Mouse (Mus musculus) forebrain, embryonic 15.5 days (tissue): ENCODE measurements at regions not wholly inside any gene's neighbourhood (a gene's known extent, or its start where the extent isn't known, plus 50 kb on each side); places are given as distances from the start of the nearest gene placed in this dataset.
A peak's percentile ranks its signal among the peaks of the same experiment; 100 is the strongest.

ENCODE experiments used
- ATAC-seq: fragments of 200-750 bp; cut with Nextera tagmentation; replicated peaks from 2 replicates; pipeline ENCODE4 v1.8.0; 2017; ENCODE audit warnings: mild to moderate bottlenecking, moderate TSS enrichment, moderate library complexity
- H3K27ac ChIP-seq: fragments of 300-500 bp; sonication (generic); replicated peaks from 2 replicates; pipeline ENCODE4 v1.5.1; 2015; ENCODE audit warnings: mild to moderate bottlenecking, inconsistent platforms
- H3K27me3 ChIP-seq: fragments of 300-500 bp; sonication (generic); 2 replicates; pipeline ENCODE4 v1.6.1; 2015; ENCODE audit warnings: inconsistent platforms
- H3K36me3 ChIP-seq: fragments of 300-500 bp; sonication (generic); 2 replicates; pipeline ENCODE4 v1.6.1; 2015; ENCODE audit warnings: mild to moderate bottlenecking, inconsistent platforms
- H3K4me1 ChIP-seq: fragments of 300-500 bp; sonication (generic); 2 replicates; pipeline ENCODE4 v1.6.1; 2015; ENCODE audit warnings: inconsistent platforms
- H3K4me2 ChIP-seq: fragments of 300-500 bp; sonication (generic); replicated peaks from 2 replicates; pipeline ENCODE4 v1.6.1; 2015; ENCODE audit warnings: mild to moderate bottlenecking, inconsistent platforms
- H3K4me3 ChIP-seq: fragments of 300-500 bp; sonication (generic); 2 replicates; pipeline ENCODE4 v1.5.1; 2015; ENCODE audit warnings: mild to moderate bottlenecking, inconsistent platforms
- H3K9ac ChIP-seq: fragments of 300-500 bp; sonication (generic); replicated peaks from 2 replicates; pipeline ENCODE4 v1.6.1; 2015; ENCODE audit warnings: mild to moderate bottlenecking, inconsistent platforms
- H3K9me3 ChIP-seq: fragments of 300-500 bp; sonication (generic); 2 replicates; pipeline ENCODE4 v1.6.1; 2016; ENCODE audit warnings: inconsistent platforms
- WGBS: fragments of 180-500 bp; shearing (Covaris S2); methylation state at CpG from one replicate; pipeline ENCODE4 v1.1.7; 2015; ENCODE audit warnings: mixed read lengths; 5-methylcytosine and 5-hydroxymethylcytosine counted together

DNA sequence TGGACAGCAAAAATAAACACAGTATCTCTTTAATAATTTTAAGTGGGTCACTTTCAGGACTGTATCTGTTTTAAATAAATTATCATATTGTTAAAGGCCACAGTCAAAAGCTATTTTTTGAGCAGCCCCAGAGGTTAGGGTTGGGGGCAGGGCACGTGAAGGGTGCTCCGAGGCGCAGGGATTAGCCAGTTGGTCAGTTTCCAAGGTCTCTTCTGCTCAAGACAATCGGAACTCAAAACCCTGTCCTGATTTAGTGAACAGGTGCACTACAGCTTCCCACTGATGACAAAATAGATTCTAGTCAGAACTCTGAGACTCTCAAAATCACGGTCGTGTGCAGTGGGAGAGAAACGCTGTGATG, 337.3 kb upstream of the 4930535I16Rik start:
- no peak for ATAC-seq
- Histone ChIP-seq H3K9ac (no peak overlapping the region), H3K36me3 (no peaks in the 10 kb centered on the region), H3K9me3 (no peaks in the 10 kb centered on the region), H3K4me1 (peaks cover 37% of the 10 kb centered on the region), H3K4me2 (no peak overlapping the region), H3K4me3 (no peak overlapping the region; the same call in 1 of the 2 replicates), H3K27me3 (peaks cover 9% of the 10 kb centered on the region; the same call in 1 of the 2 replicates), H3K27ac (no peak overlapping the region; the same call in 1 of the 2 replicates)
- 11% methylated on average over 7 of the region's 7 CpGs for WGBS

DNA sequence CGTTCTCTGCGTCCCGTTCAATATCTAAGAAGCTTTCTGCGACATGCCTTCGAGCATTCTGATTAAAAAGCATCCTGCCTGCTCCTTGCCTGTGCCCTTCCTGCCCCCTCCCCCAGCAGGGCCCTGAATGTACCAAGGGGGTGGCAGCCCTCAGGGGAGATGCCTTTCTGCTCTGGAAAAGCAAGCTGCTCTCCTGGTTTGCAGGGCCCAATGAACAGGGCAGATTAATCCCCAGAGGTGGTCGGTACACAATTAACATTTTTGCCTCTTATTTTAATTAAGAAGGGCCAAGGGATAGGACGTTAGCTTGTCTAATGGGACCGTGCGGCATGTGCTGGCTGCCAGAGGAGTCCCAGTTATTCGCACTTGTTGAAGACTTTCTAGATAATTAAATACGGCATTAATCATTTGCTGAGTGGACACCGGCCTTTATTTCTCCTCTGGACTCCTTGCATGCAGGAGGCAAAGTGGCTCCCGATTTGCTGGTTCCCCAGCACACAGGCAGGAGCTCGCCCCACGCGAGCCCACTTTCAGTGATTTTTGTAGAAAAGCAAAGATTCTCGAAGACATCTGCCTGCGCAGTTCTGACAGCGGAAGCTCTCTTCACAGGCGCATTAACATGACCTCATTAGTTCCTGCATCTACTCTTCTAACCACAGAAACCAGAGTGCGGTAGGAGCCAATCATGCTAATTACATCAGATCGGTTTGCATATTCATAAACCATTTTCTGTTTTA, 336.8 kb upstream of the 4930535I16Rik start:
- no peak overlapping the region for H3K9ac ChIP-seq
- WGBS = 6% methylated on average over 22 of the region's 22 CpGs

DNA sequence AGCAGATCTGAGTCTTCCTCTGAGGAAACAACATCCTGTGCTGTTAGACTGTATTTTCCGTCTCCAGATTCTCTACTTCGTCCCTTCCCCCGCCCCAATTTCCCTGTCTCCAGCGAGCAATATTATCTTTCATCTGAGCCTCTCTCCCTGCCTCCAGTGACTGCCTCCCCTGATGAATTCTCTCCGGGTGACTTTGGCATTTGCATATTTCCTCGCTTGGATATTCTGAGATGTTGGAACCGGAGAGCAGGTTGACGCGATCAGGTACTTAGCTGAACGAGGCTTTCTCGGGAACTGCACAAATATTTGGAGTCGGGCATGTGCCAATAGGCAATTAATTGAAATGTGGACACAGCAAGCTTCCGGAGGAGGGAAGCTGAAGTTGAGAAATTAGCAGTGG, 323.8 kb upstream of the 4930535I16Rik start:
- no peak overlapping the region for H3K9ac ChIP-seq
- no peaks in the 10 kb centered on the region for H3K36me3 ChIP-seq
- H3K4me2 ChIP-seq = no peak overlapping the region
- WGBS = 24% methylated on average over 13 of the region's 13 CpGs
- 0 out of 2 replicates have a peak, but pooled peaks cover 2% of the 10 kb centered on the region for H3K27me3 ChIP-seq
- no peaks in the 10 kb centered on the region for H3K9me3 ChIP-seq
- H3K4me3 ChIP-seq = no peak overlapping the region
- no peak for ATAC-seq
- H3K4me1 ChIP-seq = peaks cover 21% of the 10 kb centered on the region
- H3K27ac ChIP-seq = no peak overlapping the region

More for the DNA sequence above, 336.8 kb upstream of the 4930535I16Rik start:
- Histone ChIP-seq H3K4me1 (peaks cover 37% of the 10 kb centered on the region), H3K4me3 (no peak overlapping the region; the same call in 1 of the 2 replicates), H3K36me3 (no peaks in the 10 kb centered on the region), H3K27me3 (peaks cover 9% of the 10 kb centered on the region; the same call in 1 of the 2 replicates), H3K4me2 (peak overlapping the region; percentile 33), H3K9me3 (no peaks in the 10 kb centered on the region), H3K27ac (no peak overlapping the region)
- ATAC-seq = peak; percentile 61

DNA sequence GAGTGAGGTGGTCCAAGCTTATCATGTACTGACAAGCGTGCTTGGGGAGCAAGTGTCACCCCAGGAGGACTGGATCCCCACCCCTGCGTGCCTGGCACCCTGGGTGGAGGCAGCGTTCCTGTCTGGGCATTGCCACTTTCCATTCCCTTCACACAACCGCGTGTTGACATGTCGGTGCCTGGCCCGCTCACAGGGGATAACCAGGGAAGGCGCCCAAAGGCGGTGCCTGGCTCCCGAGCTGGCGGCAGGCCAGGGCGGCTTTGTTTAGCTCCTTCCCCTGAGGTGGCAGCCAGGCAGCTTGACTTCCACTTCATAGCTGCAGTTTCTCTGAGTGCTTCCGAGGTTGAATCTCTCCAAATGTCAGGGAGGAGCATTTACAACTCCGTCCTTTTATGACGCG, 318.7 kb upstream of the 4930535I16Rik start:
- ATAC-seq = peak; percentile 64; the same call in 1 of the 2 replicates
- Histone ChIP-seq H3K4me2 (peak overlapping the region; percentile 11; the same call in 1 of the 2 replicates), H3K27ac (peak overlapping the region; percentile 32; the same call in 1 of the 2 replicates)

DNA sequence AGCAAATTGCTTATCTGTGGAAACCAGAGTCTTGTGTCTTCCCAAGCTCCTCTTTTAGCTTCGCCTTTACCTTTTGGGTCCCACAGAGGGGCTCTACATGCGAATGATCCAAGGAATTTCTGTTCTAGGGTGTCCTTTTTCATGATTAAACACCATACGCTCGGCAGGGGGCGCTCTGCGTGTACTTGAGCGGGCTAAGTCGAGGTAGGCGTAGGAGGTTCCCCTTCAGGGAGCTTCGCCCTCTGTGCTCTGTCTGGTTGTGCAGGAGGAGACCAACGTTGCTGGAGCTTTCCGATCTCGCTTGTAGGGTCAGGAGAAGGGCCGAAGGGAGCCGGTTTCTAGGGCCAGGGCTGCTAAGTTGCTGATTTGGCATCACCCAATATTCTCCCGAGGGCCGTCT, 310.7 kb upstream of the 4930535I16Rik start:
- H3K4me3 ChIP-seq = no peak overlapping the region
- 11% methylated on average over 17 of the region's 17 CpGs for WGBS
- H3K9me3 ChIP-seq = no peaks in the 10 kb centered on the region
- peak; percentile 60; the same call in 1 of the 2 replicates for ATAC-seq
- peaks cover 12% of the 10 kb centered on the region for H3K4me1 ChIP-seq
- H3K9ac ChIP-seq = no peak overlapping the region
- no peak overlapping the region for H3K27ac ChIP-seq
- H3K4me2 ChIP-seq = no peak overlapping the region
- no peaks in the 10 kb centered on the region for H3K27me3 ChIP-seq
- H3K36me3 ChIP-seq = no peaks in the 10 kb centered on the region

More for the DNA sequence above, 318.7 kb upstream of the 4930535I16Rik start:
- H3K27me3 ChIP-seq = 0 out of 2 replicates have a peak, but pooled peaks cover 2% of the 10 kb centered on the region
- H3K4me1 ChIP-seq = peaks cover 21% of the 10 kb centered on the region
- H3K4me3 ChIP-seq = no peak overlapping the region
- no peaks in the 10 kb centered on the region for H3K36me3 ChIP-seq
- no peaks in the 10 kb centered on the region for H3K9me3 ChIP-seq
- 25% methylated on average over 16 of the region's 16 CpGs for WGBS
- H3K9ac ChIP-seq = no peak overlapping the region

DNA sequence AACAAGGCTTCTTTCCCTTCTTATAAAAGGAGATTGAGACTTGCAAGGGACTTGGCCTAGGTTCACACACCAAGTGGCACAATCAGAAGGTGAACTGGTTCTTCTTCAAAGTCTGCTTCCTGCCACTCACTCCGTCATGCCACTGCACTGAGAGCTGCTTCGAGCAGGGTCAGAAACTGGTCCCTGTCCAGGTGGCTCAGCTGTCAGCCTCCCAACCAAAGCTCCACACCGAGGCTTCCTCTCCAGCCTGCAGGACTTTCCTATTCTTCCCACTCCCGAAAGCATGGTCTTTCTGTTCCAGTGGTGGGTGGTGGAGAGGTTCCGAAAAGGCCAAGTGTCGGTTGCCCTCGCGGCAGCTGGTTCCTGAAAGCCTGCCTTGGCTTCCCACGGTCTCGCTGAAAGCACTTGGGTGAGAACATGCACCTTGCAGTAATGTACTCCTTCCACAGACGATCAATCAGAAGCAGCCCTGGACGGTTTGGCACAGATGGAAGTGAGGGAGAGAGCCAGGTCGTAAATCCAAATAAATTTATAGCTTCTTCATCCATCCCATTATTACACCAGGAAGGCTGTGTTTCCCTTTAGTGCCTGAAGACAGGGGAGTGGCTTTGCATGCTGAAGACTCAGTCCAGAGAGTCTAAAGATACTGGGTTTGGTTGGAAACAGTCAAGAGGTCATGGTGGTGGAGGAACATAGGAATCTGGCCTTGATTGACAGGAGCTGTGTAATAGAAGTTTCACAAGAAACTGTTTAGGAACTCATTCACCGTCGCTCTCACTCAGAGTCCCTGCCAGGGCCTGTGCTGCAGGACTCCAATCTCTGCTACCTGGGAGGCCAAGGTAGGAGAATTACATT, 306.1 kb upstream of the 4930535I16Rik start:
- no peak overlapping the region for H3K4me3 ChIP-seq
- H3K36me3 ChIP-seq = no peaks in the 10 kb centered on the region
- no peak overlapping the region for H3K4me2 ChIP-seq
- 82% methylated on average over 15 of the region's 15 CpGs for WGBS
- H3K4me1 ChIP-seq = peaks cover 10% of the 10 kb centered on the region
- no peaks in the 10 kb centered on the region for H3K9me3 ChIP-seq
- ATAC-seq = no peak
- H3K27me3 ChIP-seq = 0 out of 2 replicates have a peak, but pooled peaks cover 2% of the 10 kb centered on the region
- no peak overlapping the region for H3K27ac ChIP-seq
- no peak overlapping the region for H3K9ac ChIP-seq

DNA sequence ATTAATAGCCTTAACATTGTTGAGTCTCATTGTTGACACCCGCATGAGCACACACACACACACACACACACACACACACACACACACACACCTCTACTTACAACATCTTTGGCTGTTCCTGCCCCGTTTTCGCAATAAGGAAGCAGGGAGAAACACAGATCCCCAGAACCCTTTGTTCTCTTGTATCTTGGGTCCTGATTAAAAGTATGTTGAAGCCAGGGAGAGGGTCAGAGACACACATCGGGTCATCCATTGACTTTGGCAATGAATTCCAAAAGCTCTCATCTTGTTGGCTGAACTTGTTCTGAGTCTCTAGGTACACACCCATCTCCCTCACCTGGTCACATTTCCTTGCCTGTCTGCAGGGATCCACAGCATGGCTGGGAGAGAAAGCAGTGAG, 303.9 kb upstream of the 4930535I16Rik start:
- WGBS = 80% methylated on average over 4 of the region's 4 CpGs
- no peak overlapping the region for H3K4me2 ChIP-seq
- no peak for ATAC-seq
- 0 out of 2 replicates have a peak, but pooled peaks cover 2% of the 10 kb centered on the region for H3K27me3 ChIP-seq
- peaks cover 9% of the 10 kb centered on the region for H3K4me1 ChIP-seq
- no peak overlapping the region for H3K9ac ChIP-seq
- no peaks in the 10 kb centered on the region for H3K36me3 ChIP-seq
- H3K27ac ChIP-seq = no peak overlapping the region
- no peak overlapping the region for H3K4me3 ChIP-seq
- H3K9me3 ChIP-seq = no peaks in the 10 kb centered on the region

DNA sequence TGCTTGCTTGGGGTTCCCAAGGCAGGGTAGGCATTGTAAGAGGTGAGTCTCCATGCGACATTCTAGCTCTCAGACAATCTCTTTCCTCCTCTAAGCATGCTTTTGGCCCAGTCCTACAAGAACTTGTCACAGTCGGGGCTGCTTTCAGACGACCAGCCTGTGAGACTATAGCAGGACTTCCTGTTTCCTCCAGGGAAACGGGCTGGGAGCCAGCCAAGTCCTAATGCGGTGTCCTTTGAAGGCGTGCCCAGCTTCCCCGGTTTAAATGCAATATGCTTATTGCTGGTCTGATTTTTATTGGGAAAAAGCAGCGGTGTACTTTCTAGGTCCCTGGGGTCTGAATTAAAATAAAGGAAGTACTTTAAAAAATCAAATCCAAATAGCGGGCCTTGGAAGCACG, 299.4 kb upstream of the 4930535I16Rik start:
- no peaks in the 10 kb centered on the region for H3K36me3 ChIP-seq
- H3K9me3 ChIP-seq = no peaks in the 10 kb centered on the region
- H3K4me2 ChIP-seq = 0 out of 2 replicates have a peak overlapping the region, but pooled peaks have one; percentile 4
- no peak overlapping the region; the same call in 1 of the 2 replicates for H3K27ac ChIP-seq
- H3K4me3 ChIP-seq = no peak overlapping the region
- ATAC-seq = peak; percentile 60
- H3K4me1 ChIP-seq = peaks cover 9% of the 10 kb centered on the region
- 17% methylated on average over 10 of the region's 10 CpGs for WGBS
- no peak overlapping the region for H3K9ac ChIP-seq
- H3K27me3 ChIP-seq = 0 out of 2 replicates have a peak, but pooled peaks cover 2% of the 10 kb centered on the region

DNA sequence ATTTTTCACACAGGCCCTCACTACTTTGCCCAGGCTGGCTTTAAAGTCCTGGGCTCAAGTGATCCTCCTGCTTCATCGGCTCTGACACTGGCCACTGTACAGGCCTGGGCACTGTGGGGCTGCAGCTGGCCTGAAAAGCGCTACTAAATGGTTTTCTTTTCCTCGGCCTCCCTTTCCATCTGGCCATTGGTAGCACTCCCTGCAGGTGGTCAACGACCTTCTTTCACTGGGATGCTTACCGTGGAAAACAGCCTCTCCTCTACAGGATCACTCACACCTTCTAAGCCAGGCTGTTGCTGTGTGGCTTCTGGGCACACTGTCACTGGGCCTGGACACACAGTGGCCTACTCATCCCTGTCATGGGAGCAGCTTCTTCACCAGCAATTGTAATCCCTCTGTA, 298.5 kb upstream of the 4930535I16Rik start:
- 26% methylated on average over 5 of the region's 5 CpGs for WGBS

DNA sequence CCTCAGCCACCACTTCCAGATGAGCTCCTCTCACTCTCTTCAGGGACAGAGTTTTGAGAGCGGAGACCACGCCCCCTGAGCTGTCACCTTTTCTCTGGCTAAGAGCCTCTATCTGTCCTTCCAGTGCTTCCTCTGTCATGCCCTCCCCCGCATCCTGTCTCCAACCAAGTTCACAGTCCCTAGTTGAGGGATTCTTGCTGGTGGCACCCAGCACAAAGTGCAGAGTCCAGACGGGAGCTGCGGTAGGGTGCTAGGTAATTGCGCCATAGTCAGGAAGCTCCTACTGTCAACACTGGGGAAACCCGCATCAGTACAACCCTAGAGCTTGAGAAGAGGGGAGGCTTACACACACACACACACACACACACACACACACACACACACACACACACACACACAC, 297.3 kb upstream of the 4930535I16Rik start:
- no peak overlapping the region for H3K27ac ChIP-seq
- WGBS = 94% methylated on average over 7 of the region's 7 CpGs
- no peaks in the 10 kb centered on the region for H3K27me3 ChIP-seq
- no peak overlapping the region for H3K9ac ChIP-seq
- ATAC-seq = no peak
- no peaks in the 10 kb centered on the region for H3K9me3 ChIP-seq
- no peaks in the 10 kb centered on the region for H3K36me3 ChIP-seq
- no peak overlapping the region for H3K4me2 ChIP-seq
- H3K4me3 ChIP-seq = no peak overlapping the region
- peaks cover 9% of the 10 kb centered on the region for H3K4me1 ChIP-seq

More for the DNA sequence above, 298.5 kb upstream of the 4930535I16Rik start:
- Histone ChIP-seq H3K27ac (no peak overlapping the region), H3K27me3 (0 out of 2 replicates have a peak, but pooled peaks cover 2% of the 10 kb centered on the region), H3K9me3 (no peaks in the 10 kb centered on the region), H3K4me3 (no peak overlapping the region), H3K9ac (no peak overlapping the region), H3K4me2 (no peak overlapping the region), H3K36me3 (no peaks in the 10 kb centered on the region), H3K4me1 (peaks cover 9% of the 10 kb centered on the region)
- ATAC-seq = no peak

DNA sequence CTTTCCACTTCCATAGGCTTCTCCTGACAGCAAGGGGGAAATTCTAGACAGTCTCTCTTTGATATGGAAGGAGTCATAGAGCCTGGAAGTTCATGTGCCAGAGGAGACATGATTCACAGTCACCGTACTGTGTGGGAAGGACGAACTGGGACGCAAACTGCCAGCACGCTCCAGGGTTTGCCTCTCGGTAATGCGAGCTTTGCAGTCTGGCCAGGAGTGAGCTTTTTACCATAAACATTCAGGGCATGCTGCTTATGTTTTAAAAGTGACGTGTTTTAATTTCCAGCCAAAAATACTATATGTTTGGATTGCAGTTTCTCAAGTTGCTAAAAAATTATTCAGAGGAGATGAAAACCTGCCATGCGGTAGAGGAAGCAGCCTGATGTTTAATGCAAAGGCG, 292.3 kb upstream of the 4930535I16Rik start:
- H3K4me2 ChIP-seq = no peak overlapping the region
- ATAC-seq = no peak
- WGBS = 71% methylated on average over 9 of the region's 9 CpGs

DNA sequence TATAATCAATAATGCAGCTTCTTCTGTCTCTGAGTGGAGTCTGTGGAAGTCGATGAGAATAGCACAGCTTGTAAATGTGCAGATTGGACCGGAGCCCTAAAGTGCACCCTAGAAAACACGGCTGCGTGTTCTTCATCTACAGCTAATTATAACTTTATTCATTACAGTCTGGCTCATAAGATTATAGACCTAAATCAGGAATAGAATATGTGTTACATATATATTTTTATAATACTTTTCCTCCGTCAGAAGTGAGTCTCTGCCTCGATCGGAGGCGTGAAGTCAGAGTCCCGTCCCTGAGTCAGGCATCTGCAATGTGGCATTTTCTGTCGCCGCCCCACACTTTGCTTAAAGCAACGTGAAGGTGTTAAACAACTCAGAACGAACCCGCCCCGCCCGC, 288.7 kb upstream of the 4930535I16Rik start:
- no peak for ATAC-seq
- WGBS = 80% methylated on average over 16 of the region's 16 CpGs

More for the DNA sequence above, 292.3 kb upstream of the 4930535I16Rik start:
- Histone ChIP-seq H3K9me3 (no peaks in the 10 kb centered on the region), H3K27me3 (no peaks in the 10 kb centered on the region), H3K9ac (no peak overlapping the region), H3K4me3 (no peak overlapping the region), H3K27ac (no peak overlapping the region), H3K36me3 (no peaks in the 10 kb centered on the region), H3K4me1 (peaks cover 3% of the 10 kb centered on the region; the same call in 1 of the 2 replicates)

More for the DNA sequence above, 288.7 kb upstream of the 4930535I16Rik start:
- Histone ChIP-seq H3K4me3 (no peak overlapping the region), H3K36me3 (no peaks in the 10 kb centered on the region), H3K4me1 (peaks cover 3% of the 10 kb centered on the region; the same call in 1 of the 2 replicates), H3K9me3 (no peaks in the 10 kb centered on the region), H3K9ac (no peak overlapping the region), H3K4me2 (no peak overlapping the region), H3K27me3 (no peaks in the 10 kb centered on the region), H3K27ac (no peak overlapping the region)
